Mouse (Mus musculus): ENCODE measurements at regions not wholly inside any gene's neighbourhood (a gene's known extent, or its start where the extent isn't known, plus 50 kb on each side); places are given as distances from the start of the nearest gene placed in this dataset.

DNA sequence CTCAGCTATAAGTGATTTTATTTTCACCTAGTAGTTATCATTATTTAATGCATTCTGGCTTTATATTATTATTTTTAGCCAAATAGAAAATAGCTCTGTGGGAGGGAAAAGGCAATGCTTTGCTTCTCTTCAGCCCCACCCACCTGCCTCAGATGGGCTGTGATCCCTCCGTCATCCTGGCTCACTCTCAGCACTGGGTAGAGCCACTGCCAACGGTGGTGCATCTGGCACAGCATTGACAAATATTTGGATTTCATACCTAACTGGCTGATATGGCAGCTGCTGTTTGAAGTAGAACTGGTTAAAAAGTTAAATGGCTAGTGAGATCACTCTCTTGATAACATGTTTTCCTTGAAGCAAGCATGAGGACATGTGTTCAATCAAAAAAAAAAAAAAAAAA is 53.6 kb upstream of the Dars start:
- TF ChIP-seq GATA1 (IDR thresholded peaks at IDR 0.05; ENCODE audit: borderline replicate concordance, low read length) (no peak), FLI1 (IDR thresholded peaks at IDR 0.05; ENCODE audit: low read length) (no peak)

Data from megakaryocyte, embryonic 14.5 days (primary cell).